Mouse (Mus musculus): ENCODE measurements around the gene Psmc1. TPM values are rescaled to one million over a fixed set of nuclear protein-coding genes. Genes with fewer than 3 reads are reported as not detected.

Psmc1 gene
- polyA plus RNA-seq, 1 experiment from 2014 or later, result 236 TPM

GRCm38 (mm10) chr12:100099971-100100706 lies 9.8 kb upstream of the Psmc1 start:
- Histone ChIP-seq H3K4me1 (replicated peaks; ENCODE audit: insufficient read depth, low read length) (no peaks in the 10 kb centered on the region), H3K27ac (no peak overlapping the region), H3K4me2 (ENCODE audit: low read length) (no peak overlapping the region), H3K27me3 (ENCODE audit: insufficient read depth, low read length) (no peaks in the 10 kb centered on the region), H3K4me3 (replicated peaks; ENCODE audit: low read depth, low read length) (no peak overlapping the region), H3K9me3 (replicated peaks; ENCODE audit: low read length) (no peaks in the 10 kb centered on the region), H3K36me3 (ENCODE audit: insufficient read depth, low read length) (no peaks in the 10 kb centered on the region), H3K9ac (ENCODE audit: low read depth, low read length) (no peak overlapping the region)
- no peak for TF ChIP-seq CTCF (IDR thresholded peaks at IDR 0.05; ENCODE audit: low read depth)
- 60% methylated on average over 3 of the region's 3 CpGs for WGBS
- ATAC-seq (replicated peaks; ENCODE audit: low FRiP score, low read depth) (no peak), DNase-seq (ENCODE audit: low spot score) (no peak)

- Histone ChIP-seq H3K4me2 (ENCODE audit: low read length) (no peak overlapping the region), H3K27ac (no peak overlapping the region), H3K9me3 (replicated peaks; ENCODE audit: low read length) (no peaks in the 10 kb centered on the region), H3K9ac (ENCODE audit: low read depth, low read length) (no peak overlapping the region), H3K27me3 (ENCODE audit: insufficient read depth, low read length) (no peaks in the 10 kb centered on the region), H3K36me3 (ENCODE audit: insufficient read depth, low read length) (no peaks in the 10 kb centered on the region), H3K4me3 (replicated peaks; ENCODE audit: low read depth, low read length) (no peak overlapping the region), H3K4me1 (replicated peaks; ENCODE audit: insufficient read depth, low read length) (no peaks in the 10 kb centered on the region)
- TF ChIP-seq CTCF (IDR thresholded peaks at IDR 0.05; ENCODE audit: low read depth), result no peak
- ATAC-seq (replicated peaks; ENCODE audit: low FRiP score, low read depth) (no peak), DNase-seq (ENCODE audit: low spot score) (no peak)
- WGBS, result 66% methylated on average over 3 of the region's 3 CpGs
Measured at GRCm38 (mm10) chr12:100100707-100101030, 9.3 kb upstream of the Psmc1 start.

DNA sequence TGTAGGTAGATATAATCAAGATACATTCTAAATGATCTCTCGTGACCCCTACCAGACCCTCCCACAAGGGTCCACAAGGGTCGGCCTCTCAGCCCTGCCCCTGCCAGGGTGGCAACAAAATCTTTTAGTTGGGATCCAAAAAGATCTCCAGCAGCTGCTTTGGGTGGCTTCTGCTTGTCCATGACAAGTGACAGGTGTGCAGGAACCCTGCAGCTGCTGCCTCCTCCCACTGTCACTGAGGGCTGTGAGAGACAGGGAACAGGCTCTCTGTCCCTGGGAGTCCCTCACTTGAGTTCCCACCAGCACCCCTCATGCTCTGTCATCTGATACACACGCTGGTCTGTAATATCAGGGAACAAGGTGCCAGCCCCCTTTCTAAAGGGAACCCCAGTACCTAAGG lies 8.3 kb upstream of the Psmc1 start:
- ATAC-seq (replicated peaks; ENCODE audit: low FRiP score, low read depth) (no peak), DNase-seq (ENCODE audit: low spot score) (no peak)
- no peaks in the 10 kb centered on the region for H3K27me3 ChIP-seq (ENCODE audit: insufficient read depth, low read length)
- TF ChIP-seq CTCF (IDR thresholded peaks at IDR 0.05; ENCODE audit: low read depth), result no peak
- 61% methylated on average over 3 of the region's 3 CpGs for WGBS
- no peaks in the 10 kb centered on the region for H3K9me3 ChIP-seq (replicated peaks; ENCODE audit: low read length)
- H3K4me2 ChIP-seq (ENCODE audit: low read length), result no peak overlapping the region
- no peak overlapping the region for H3K27ac ChIP-seq
- H3K4me3 ChIP-seq (replicated peaks; ENCODE audit: low read depth, low read length), result no peak overlapping the region
- no peaks in the 10 kb centered on the region for H3K36me3 ChIP-seq (ENCODE audit: insufficient read depth, low read length)
- H3K9ac ChIP-seq (ENCODE audit: low read depth, low read length), result no peak overlapping the region
- no peaks in the 10 kb centered on the region for H3K4me1 ChIP-seq (replicated peaks; ENCODE audit: insufficient read depth, low read length)

- Histone ChIP-seq H3K27ac (no peak overlapping the region), H3K9ac (ENCODE audit: low read depth, low read length) (no peak overlapping the region), H3K4me3 (replicated peaks; ENCODE audit: low read depth, low read length) (no peak overlapping the region), H3K27me3 (ENCODE audit: insufficient read depth, low read length) (no peaks in the 10 kb centered on the region), H3K4me2 (ENCODE audit: low read length) (no peak overlapping the region), H3K9me3 (replicated peaks; ENCODE audit: low read length) (no peaks in the 10 kb centered on the region), H3K4me1 (replicated peaks; ENCODE audit: insufficient read depth, low read length) (no peaks in the 10 kb centered on the region), H3K36me3 (ENCODE audit: insufficient read depth, low read length) (no peaks in the 10 kb centered on the region)
- no peak for TF ChIP-seq CTCF (IDR thresholded peaks at IDR 0.05; ENCODE audit: low read depth)
- 90% methylated on average over 5 of the region's 5 CpGs for whole genome bisulfite sequencing
- DNase-seq (ENCODE audit: low spot score), result no peak
- ATAC-seq (replicated peaks; ENCODE audit: low FRiP score, low read depth), result no peak
Measured at GRCm38 (mm10) chr12:100104530-100104929, 5.4 kb upstream of the Psmc1 start.

- Histone ChIP-seq H3K27me3 (ENCODE audit: insufficient read depth, low read length) (no peaks in the 10 kb centered on the region), H3K27ac (no peak overlapping the region), H3K9ac (ENCODE audit: low read depth, low read length) (no peak overlapping the region), H3K9me3 (replicated peaks; ENCODE audit: low read length) (no peaks in the 10 kb centered on the region), H3K4me2 (ENCODE audit: low read length) (no peak overlapping the region), H3K4me1 (replicated peaks; ENCODE audit: insufficient read depth, low read length) (peaks cover 4% of the 10 kb centered on the region; the same call in 1 of the 2 replicates), H3K36me3 (ENCODE audit: insufficient read depth, low read length) (no peaks in the 10 kb centered on the region), H3K4me3 (replicated peaks; ENCODE audit: low read depth, low read length) (no peak overlapping the region)
- DNase-seq (ENCODE audit: low spot score), result peak; percentile 88
- WGBS, result 12% methylated on average over 20 of the region's 20 CpGs
- ATAC-seq (replicated peaks; ENCODE audit: low FRiP score, low read depth), result no peak
- peak; percentile 85 for TF ChIP-seq CTCF (IDR thresholded peaks at IDR 0.05; ENCODE audit: low read depth)
Measured at GRCm38 (mm10) chr12:100106275-100106895, 3.6 kb upstream of the Psmc1 start.

GRCm38 (mm10) chr12:100107436-100107835 lies 2.5 kb upstream of the Psmc1 start:
- 38% methylated on average over 4 of the region's 4 CpGs for WGBS
- no peak overlapping the region for H3K4me3 ChIP-seq (replicated peaks; ENCODE audit: low read depth, low read length)
- no peak overlapping the region for H3K9ac ChIP-seq (ENCODE audit: low read depth, low read length)
- no peak for TF ChIP-seq CTCF (IDR thresholded peaks at IDR 0.05; ENCODE audit: low read depth)
- peaks cover 6% of the 10 kb centered on the region; the same call in 1 of the 2 replicates for H3K4me1 ChIP-seq (replicated peaks; ENCODE audit: insufficient read depth, low read length)
- no peak for ATAC-seq (replicated peaks; ENCODE audit: low FRiP score, low read depth)
- H3K9me3 ChIP-seq (replicated peaks; ENCODE audit: low read length), result no peaks in the 10 kb centered on the region
- no peak overlapping the region for H3K27ac ChIP-seq
- no peak overlapping the region for H3K4me2 ChIP-seq (ENCODE audit: low read length)
- DNase-seq (ENCODE audit: low spot score), result no peak
- peaks cover 4% of the 10 kb centered on the region; the same call in 1 of the 2 replicates for H3K36me3 ChIP-seq (ENCODE audit: insufficient read depth, low read length)
- H3K27me3 ChIP-seq (ENCODE audit: insufficient read depth, low read length), result no peaks in the 10 kb centered on the region
